Mouse (Mus musculus): ENCODE measurements at regions not wholly inside any gene's neighbourhood (a gene's known extent, or its start where the extent isn't known, plus 50 kb on each side); places are given as distances from the start of the nearest gene placed in this dataset.
A peak's percentile ranks its signal among the peaks of the same experiment; 100 is the strongest.

- DNase-seq: no peak
Measured at GRCm38 (mm10) chr2:178597084-178597470, 166.7 kb downstream of the Cdh26 start.

- DNase-seq: no peak
Measured at GRCm38 (mm10) chr2:178598371-178598770, 168.0 kb downstream of the Cdh26 start.

- no peak for DNase-seq
Measured at GRCm38 (mm10) chr2:178598836-178599235, 168.5 kb downstream of the Cdh26 start.

GRCm38 (mm10) chr2:178603443-178603842 lies 173.1 kb downstream of the Cdh26 start:
- no peak for DNase-seq

- no peak for DNase-seq
Measured at GRCm38 (mm10) chr2:178606733-178607132, 176.4 kb downstream of the Cdh26 start.

- DNase-seq: no peak
Measured at GRCm38 (mm10) chr2:178610211-178610975, 180.1 kb downstream of the Cdh26 start.

GRCm38 (mm10) chr2:178614761-178615160 lies 184.4 kb downstream of the Cdh26 start:
- DNase-seq: no peak

- DNase-seq: no peak
Measured at GRCm38 (mm10) chr2:178622801-178623200, 192.5 kb downstream of the Cdh26 start.

- DNase-seq: no peak
Measured at GRCm38 (mm10) chr2:178624475-178624874, 194.1 kb downstream of the Cdh26 start.

GRCm38 (mm10) chr2:178624907-178625306 lies 194.6 kb downstream of the Cdh26 start:
- no peak for DNase-seq

GRCm38 (mm10) chr2:178629756-178630155 lies 199.4 kb downstream of the Cdh26 start:
- DNase-seq: peak; percentile 29

- DNase-seq: no peak
Measured at GRCm38 (mm10) chr2:178630511-178630910, 200.2 kb downstream of the Cdh26 start.

- DNase-seq: no peak
Measured at GRCm38 (mm10) chr2:178631336-178631735, 201.0 kb downstream of the Cdh26 start.

- DNase-seq: no peak
Measured at GRCm38 (mm10) chr2:178631966-178632365, 201.6 kb downstream of the Cdh26 start.

GRCm38 (mm10) chr2:178632831-178633585 lies 202.7 kb downstream of the Cdh26 start:
- DNase-seq: no peak

- no peak for DNase-seq
Measured at GRCm38 (mm10) chr2:178634116-178634515, 203.8 kb downstream of the Cdh26 start.

GRCm38 (mm10) chr2:178635685-178636084 lies 205.4 kb downstream of the Cdh26 start:
- no peak for DNase-seq

GRCm38 (mm10) chr2:178636901-178637300 lies 206.6 kb downstream of the Cdh26 start:
- no peak for DNase-seq

- DNase-seq: no peak
Measured at GRCm38 (mm10) chr2:178642137-178643052, 212.1 kb downstream of the Cdh26 start.

- DNase-seq: no peak
Measured at GRCm38 (mm10) chr2:178643053-178643402, 212.7 kb downstream of the Cdh26 start.

- no peak for DNase-seq
Measured at GRCm38 (mm10) chr2:178643841-178644240, 213.5 kb downstream of the Cdh26 start.

GRCm38 (mm10) chr2:178660071-178660470 lies 229.7 kb downstream of the Cdh26 start:
- no peak for DNase-seq

GRCm38 (mm10) chr2:178662396-178662795 lies 232.1 kb downstream of the Cdh26 start:
- no peak for DNase-seq

All from cerebellum, adult 9-10 months (tissue).